In genomic region chr15:83241497-83241896, GRCm38 (mm10) we compare ENCODE assay signal across 26 mouse cellular contexts. TPM values are rescaled to one million over a fixed set of nuclear protein-coding genes. Genes with fewer than 3 reads are reported as not detected.
DNase-seq lines count a peak whose midpoint lies in the region; ATAC-seq and TF ChIP-seq lines count a peak whose summit lies in the region.
"Had no signal": no experiment of that assay in that cellular context is flagged by ENCODE, and none has a peak within 500 bp of the region (broad histone marks: within the 10 kb centered on the region; RNA-seq: fewer than 3 reads in every experiment).

No protein-coding gene starts in this region.

- no peak overlapping the region for H3K27ac ChIP-seq in kidney, embryonic 16.5 days (ENCODE audit: low read length)
- no peak overlapping the region for H3K27ac ChIP-seq in midbrain, embryonic 14.5 days (replicated peaks; ENCODE audit: low read depth, low read length)
- no peak overlapping the region for H3K27ac ChIP-seq in stomach, postnatal 0 days (replicated peaks)
- H3K27ac ChIP-seq: embryonic facial prominence, embryonic 10.5 days; embryonic facial prominence, embryonic 13.5 days; forebrain, embryonic 12.5 days; forebrain, embryonic 15.5 days; heart, adult 2 months; hindbrain, embryonic 12.5 days had no signal

- ATAC-seq in kidney, embryonic 16.5 days (ENCODE audit: low FRiP score, low TSS enrichment): no peak
- ATAC-seq in midbrain, embryonic 14.5 days (ENCODE audit: low FRiP score, low TSS enrichment): no peak
- ATAC-seq in stomach, postnatal 0 days (ENCODE audit: low FRiP score, low TSS enrichment): no peak
- ATAC-seq: activated CD4-positive, CD25-positive, alpha-beta regulatory T cell, adult 4 months; forebrain, embryonic 15.5 days had no signal

- no peaks in the 10 kb centered on the region for H3K9me3 ChIP-seq in kidney, embryonic 16.5 days (ENCODE audit: low read length)
- no peaks in the 10 kb centered on the region for H3K9me3 ChIP-seq in midbrain, embryonic 14.5 days (ENCODE audit: control insufficient read depth, low read length)
- H3K9me3 ChIP-seq in stomach, postnatal 0 days (ENCODE audit: control insufficient read depth, low read length): no peaks in the 10 kb centered on the region
- H3K9me3 ChIP-seq: embryonic facial prominence, embryonic 10.5 days; embryonic facial prominence, embryonic 13.5 days; forebrain, embryonic 12.5 days; forebrain, embryonic 15.5 days; hindbrain, embryonic 12.5 days had no signal

- H3K4me2 ChIP-seq in kidney, embryonic 16.5 days (replicated peaks; ENCODE audit: low read depth, low read length): no peak overlapping the region
- no peak overlapping the region for H3K4me2 ChIP-seq in midbrain, embryonic 14.5 days (ENCODE audit: low read length)
- H3K4me2 ChIP-seq in stomach, postnatal 0 days (replicated peaks; ENCODE audit: low read depth): no peak overlapping the region
- H3K4me2 ChIP-seq: embryonic facial prominence, embryonic 13.5 days; forebrain, embryonic 12.5 days; forebrain, embryonic 15.5 days; heart, embryonic 11.5 days; hindbrain, embryonic 12.5 days had no signal

- no peak for TF ChIP-seq CTCF in stomach, postnatal 0 days (IDR thresholded peaks at IDR 0.05; ENCODE audit: low read depth)

- WGBS in kidney, embryonic 16.5 days: 64% methylated on average over 3 of the region's 3 CpGs
- 85% methylated on average over 3 of the region's 3 CpGs for WGBS in midbrain, embryonic 14.5 days
- 80% methylated on average over 3 of the region's 3 CpGs for WGBS in stomach, postnatal 0 days

- H3K4me1 ChIP-seq in kidney, embryonic 16.5 days (ENCODE audit: insufficient read depth, low read length): 0 out of 2 replicates have a peak, but pooled peaks cover 4% of the 10 kb centered on the region
- H3K4me1 ChIP-seq in midbrain, embryonic 14.5 days (ENCODE audit: control insufficient read depth, insufficient read depth, low read length): no peaks in the 10 kb centered on the region
- H3K4me1 ChIP-seq in stomach, postnatal 0 days (replicated peaks; ENCODE audit: control insufficient read depth, insufficient read depth): no peaks in the 10 kb centered on the region; the same call in 1 of the 2 replicates
- H3K4me1 ChIP-seq: forebrain, embryonic 12.5 days; forebrain, embryonic 15.5 days; hindbrain, embryonic 12.5 days had no signal

- H3K27me3 ChIP-seq in kidney, embryonic 16.5 days (ENCODE audit: insufficient read depth, low read length): no peaks in the 10 kb centered on the region
- no peaks in the 10 kb centered on the region for H3K27me3 ChIP-seq in midbrain, embryonic 14.5 days (ENCODE audit: control insufficient read depth, insufficient read depth, low read length)
- H3K27me3 ChIP-seq in stomach, postnatal 0 days (ENCODE audit: control insufficient read depth, insufficient read depth, low read length): no peaks in the 10 kb centered on the region
- H3K27me3 ChIP-seq: embryonic facial prominence, embryonic 13.5 days; forebrain, embryonic 15.5 days; hindbrain, embryonic 12.5 days had no signal

- H3K4me3 ChIP-seq in kidney, embryonic 16.5 days (ENCODE audit: low read length): no peak overlapping the region
- no peak overlapping the region for H3K4me3 ChIP-seq in midbrain, embryonic 14.5 days (replicated peaks; ENCODE audit: low read depth, low read length)
- no peak overlapping the region for H3K4me3 ChIP-seq in stomach, postnatal 0 days (ENCODE audit: low read depth, low read length)
- H3K4me3 ChIP-seq: embryonic facial prominence, embryonic 10.5 days; embryonic facial prominence, embryonic 13.5 days; erythroblast, embryonic 14.5 days; forebrain, embryonic 12.5 days; forebrain, embryonic 15.5 days; heart, adult 2 months; hindbrain, embryonic 12.5 days had no signal

- no peak for TF ChIP-seq EP300 in stomach, postnatal 0 days (optimal IDR thresholded peaks at IDR 0.05)

- no peaks in the 10 kb centered on the region for H3K36me3 ChIP-seq in kidney, embryonic 16.5 days (ENCODE audit: insufficient read depth, low read length)
- no peaks in the 10 kb centered on the region for H3K36me3 ChIP-seq in midbrain, embryonic 14.5 days (ENCODE audit: control insufficient read depth, insufficient read depth, low read length)
- H3K36me3 ChIP-seq in stomach, postnatal 0 days (ENCODE audit: control insufficient read depth, insufficient read depth, low read length): no peaks in the 10 kb centered on the region
- H3K36me3 ChIP-seq: embryonic facial prominence, embryonic 10.5 days; embryonic facial prominence, embryonic 13.5 days; forebrain, embryonic 12.5 days; forebrain, embryonic 15.5 days; hindbrain, embryonic 12.5 days had no signal

- H3K9ac ChIP-seq in kidney, embryonic 16.5 days (replicated peaks; ENCODE audit: low read length): no peak overlapping the region
- H3K9ac ChIP-seq in midbrain, embryonic 14.5 days (replicated peaks; ENCODE audit: low read length): no peak overlapping the region
- no peak overlapping the region for H3K9ac ChIP-seq in stomach, postnatal 0 days (ENCODE audit: low read length)
- H3K9ac ChIP-seq: embryonic facial prominence, embryonic 13.5 days; forebrain, embryonic 12.5 days; forebrain, embryonic 15.5 days; hindbrain, embryonic 12.5 days had no signal

- DNase-seq in kidney, adult 11 months: peak; percentile 89
- peak; percentile 86 to 89 for DNase-seq in kidney, adult 8-10 months
- no peak for DNase-seq in kidney, postnatal 4 days
- DNase-seq in kidney, postnatal 25 days: peak; percentile 75 to 86
- DNase-seq in midbrain, embryonic 14.5 days: no peak
- no peak for DNase-seq in stomach, postnatal 0 days (ENCODE audit: low spot score)
- no peak for DNase-seq in testis, postnatal 14 days (ENCODE audit: low spot score)
- DNase-seq: adrenal gland, adult 8-10 months; adrenal gland, postnatal 25 days; cerebellum, adult 11-12 months; cerebellum, adult 8-10 months; cerebellum, postnatal 10 days; cerebellum, postnatal 36 days; embryo, embryonic 11 days; gastrocnemius, postnatal 10 days; gastrocnemius, postnatal 36 days; heart, adult 2 months had no signal

RNA-seq across cellular contexts. Expression of gene A4galt, which starts 10.1 kb away (rescaled TPM):
- 22.9 and 26.8 TPM in 2 replicates for polyA plus RNA-seq in kidney, embryonic 16.5 days (2015; fragmentation: Nextera tagmentation; extraction: Ambion mirVana)
- 0.77 and 2.6 TPM in 2 replicates for polyA plus RNA-seq in midbrain, embryonic 14.5 days (2014; fragmentation: Nextera tagmentation; extraction: Ambion mirVana)
- 23.0 and 24.4 TPM in 2 replicates for polyA plus RNA-seq in stomach, postnatal 0 days (2015; fragmentation: Nextera tagmentation; extraction: Ambion mirVana)
- polyA plus RNA-seq: activated CD4-positive, CD25-positive, alpha-beta regulatory T cell, adult 4 months; erythroblast, embryonic 14.5 days had no signal

Comparison
In these comparisons a context has a peak if more than half of its experiments do, and no peak if none do; other contexts are left out.
1. DNase-seq: peak in kidney, adult 11 months (single experiment), kidney, adult 8-10 months (2 of 2) and kidney, postnatal 25 days (2 of 2); none in kidney, postnatal 4 days (0 of 2), midbrain, embryonic 14.5 days (single experiment), stomach, postnatal 0 days (single experiment) and testis, postnatal 14 days (single experiment).